Mouse (Mus musculus) forebrain, embryonic 16.5 days (tissue): ENCODE results near the gene Tmem131l. TPM values are rescaled to one million over a fixed set of nuclear protein-coding genes. Genes with fewer than 3 reads are reported as not detected.
A peak's percentile ranks its signal among the peaks of the same experiment; 100 is the strongest.

Source experiments
- ATAC-seq: fragments of 200-750 bp; cut with Nextera tagmentation; 2 replicates; pipeline ENCODE4 v1.8.0; 2017; ENCODE audit warnings: mild to moderate bottlenecking, moderate library complexity
- H3K27ac ChIP-seq: fragments of 300-500 bp; sonication (generic); 2 replicates; pipeline ENCODE4 v1.5.1; 2014; ENCODE audit warnings: low read length, control low read depth
- H3K27me3 ChIP-seq: fragments of 300-500 bp; sonication (generic); replicated peaks from 2 replicates; pipeline ENCODE4 v1.6.1; 2014; ENCODE audit warnings: low read length; ENCODE audit not compliant: control insufficient read depth, insufficient read depth
- H3K36me3 ChIP-seq: fragments of 300-500 bp; sonication (generic); 2 replicates; pipeline ENCODE4 v1.6.1; 2014; ENCODE audit not compliant: control insufficient read depth, insufficient read depth
- H3K4me1 ChIP-seq: fragments of 300-500 bp; sonication (generic); replicated peaks from 2 replicates; pipeline ENCODE4 v1.6.1; 2014; ENCODE audit warnings: low read length; ENCODE audit not compliant: control insufficient read depth, insufficient read depth
- H3K4me2 ChIP-seq: fragments of 300-500 bp; sonication (generic); 2 replicates; pipeline ENCODE4 v1.6.1; 2014; ENCODE audit warnings: mild to moderate bottlenecking, low read length, control low read depth
- H3K4me3 ChIP-seq: fragments of 300-500 bp; sonication (generic); replicated peaks from 2 replicates; pipeline ENCODE4 v1.5.1; 2014; ENCODE audit warnings: mild to moderate bottlenecking, low read length, control low read depth
- H3K9ac ChIP-seq: fragments of 300-500 bp; sonication (generic); replicated peaks from 2 replicates; pipeline ENCODE4 v1.6.1; 2014; ENCODE audit warnings: low read depth, low read length, control low read depth
- H3K9me3 ChIP-seq: fragments of 300-500 bp; sonication (generic); 2 replicates; pipeline ENCODE4 v1.6.1; 2016; ENCODE audit warnings: low read length; ENCODE audit not compliant: control insufficient read depth
- WGBS: fragments of 180-500 bp; shearing (Covaris S2); extraction: QIAGEN DNeasy Blood & Tissue Kit; methylation state at CpG from one replicate; pipeline ENCODE4 v1.1.7; 2014; 5-methylcytosine and 5-hydroxymethylcytosine counted together
- polyA plus RNA-seq: library from polyadenylated mRNA; unstranded; fragments of >200 nt; fragmentation: Nextera tagmentation; extraction: Ambion mirVana; gene quantifications from 2 replicates; pipeline ENCODE4 v1.2.1, GENCODE M21; 2015

Gene Tmem131l
- polyA plus RNA-seq, 1 experiment from 2014 or later = 129 TPM

DNA sequence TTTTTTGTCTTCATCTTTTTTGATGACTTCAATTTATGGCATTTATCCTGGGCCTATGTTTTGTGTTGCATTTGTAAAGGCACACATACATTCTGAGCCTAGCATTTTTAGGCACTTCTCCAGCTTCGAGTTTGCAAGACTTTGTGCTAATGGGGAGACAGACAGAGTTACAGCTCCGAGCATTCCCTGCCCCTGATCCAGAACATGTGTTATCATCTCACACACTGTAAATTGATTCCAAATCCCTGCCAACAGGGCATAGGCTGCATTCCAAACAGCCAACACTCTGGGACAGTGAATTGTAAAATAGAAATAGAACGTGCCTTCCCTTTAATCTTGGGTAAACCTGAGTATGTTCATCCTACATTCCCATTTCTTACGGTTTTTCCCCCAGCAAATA lies 19.7 kb upstream of the Tmem131l start:
- peak overlapping the region; percentile 21 for H3K4me2 ChIP-seq
- no peaks in the 10 kb centered on the region for H3K27me3 ChIP-seq
- H3K4me3 ChIP-seq = no peak overlapping the region
- H3K9ac ChIP-seq = no peak overlapping the region
- peak overlapping the region; percentile 50 for H3K27ac ChIP-seq
- peak; percentile 90 for ATAC-seq
- 37% methylated on average over 4 of the region's 4 CpGs for WGBS
- H3K36me3 ChIP-seq = no peaks in the 10 kb centered on the region
- H3K4me1 ChIP-seq = peaks cover 15% of the 10 kb centered on the region
- no peaks in the 10 kb centered on the region for H3K9me3 ChIP-seq

DNA sequence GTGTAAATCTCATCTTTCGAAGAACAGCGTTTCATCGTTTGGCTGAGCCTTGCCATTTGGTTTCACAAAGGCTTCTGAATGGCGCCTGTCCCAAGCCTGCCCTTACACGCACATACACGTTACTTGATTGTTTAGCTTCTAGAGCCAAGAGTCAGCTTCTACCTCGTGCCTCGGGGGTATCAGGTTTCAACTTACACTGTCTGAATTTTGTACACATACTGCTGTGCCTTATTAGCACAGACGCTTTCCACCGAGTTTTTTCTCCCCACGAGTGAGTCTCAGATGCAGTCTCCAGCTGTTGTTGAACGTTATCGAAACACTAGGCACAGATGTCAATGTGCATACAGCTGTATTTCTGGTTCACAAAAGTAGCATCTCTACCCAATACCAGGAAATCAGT lies 19.3 kb upstream of the Tmem131l start:
- Histone ChIP-seq H3K9ac (no peak overlapping the region), H3K4me2 (no peak overlapping the region; the same call in 1 of the 2 replicates), H3K4me1 (peaks cover 15% of the 10 kb centered on the region), H3K4me3 (no peak overlapping the region), H3K27me3 (no peaks in the 10 kb centered on the region), H3K9me3 (no peaks in the 10 kb centered on the region), H3K36me3 (no peaks in the 10 kb centered on the region), H3K27ac (peak overlapping the region; percentile 18)
- 42% methylated on average over 13 of the region's 13 CpGs for WGBS
- ATAC-seq = peak; percentile 70

DNA sequence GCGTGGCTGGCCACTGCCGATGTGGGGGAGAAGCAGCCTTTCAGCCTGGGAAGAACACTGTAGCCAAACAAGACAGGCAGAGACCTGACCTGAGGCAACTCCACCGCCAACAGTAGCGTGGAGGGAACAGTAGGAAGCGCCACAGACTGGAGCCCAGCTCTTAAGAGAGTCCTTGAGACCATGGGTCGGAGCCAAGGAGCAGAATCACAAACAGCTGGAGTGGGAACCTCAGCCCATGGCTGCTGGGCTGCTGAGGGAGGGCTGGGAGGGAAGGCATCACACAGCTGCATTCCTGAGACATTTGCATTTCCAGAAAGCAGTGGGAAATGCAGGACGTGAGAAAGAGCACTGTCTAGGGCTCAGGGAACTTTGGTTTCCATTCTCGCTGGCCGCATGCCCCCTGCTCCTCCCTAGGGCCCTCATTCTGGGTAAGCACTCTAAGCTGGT lies 8.8 kb upstream of the Tmem131l start:
- Histone ChIP-seq H3K4me3 (no peak overlapping the region), H3K9me3 (no peaks in the 10 kb centered on the region), H3K4me1 (no peaks in the 10 kb centered on the region), H3K36me3 (no peaks in the 10 kb centered on the region), H3K27ac (no peak overlapping the region), H3K9ac (no peak overlapping the region), H3K4me2 (no peak overlapping the region), H3K27me3 (no peaks in the 10 kb centered on the region)
- WGBS = 16% methylated on average over 9 of the region's 9 CpGs
- peak; percentile 52; the same call in 1 of the 2 replicates for ATAC-seq

DNA sequence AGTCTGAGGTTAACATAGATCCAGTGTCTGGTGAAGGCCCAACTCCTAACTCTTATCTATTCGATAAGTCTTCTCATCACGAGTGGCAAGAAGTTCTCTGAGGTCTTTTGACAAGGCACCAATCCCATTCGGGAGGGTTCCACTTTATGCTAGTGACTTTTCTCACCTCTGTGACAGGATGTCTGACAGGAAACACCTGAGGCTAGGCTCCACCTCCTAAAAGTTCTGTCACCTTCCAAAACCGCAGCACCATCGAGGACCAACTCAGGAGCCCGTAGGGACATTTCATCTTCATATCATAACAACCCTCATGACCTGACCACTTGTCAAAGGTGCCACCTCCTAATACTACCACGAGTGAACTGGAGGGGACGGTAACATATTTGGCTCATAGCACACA lies 6.2 kb upstream of the Tmem131l start:
- Histone ChIP-seq H3K9ac (no peak overlapping the region), H3K4me3 (no peak overlapping the region), H3K36me3 (no peaks in the 10 kb centered on the region), H3K9me3 (no peaks in the 10 kb centered on the region), H3K4me2 (no peak overlapping the region), H3K27ac (no peak overlapping the region), H3K27me3 (no peaks in the 10 kb centered on the region), H3K4me1 (0 out of 2 replicates have a peak, but pooled peaks cover under 1% of the 10 kb centered on the region)
- ATAC-seq = no peak
- 94% methylated on average over 8 of the region's 8 CpGs for WGBS

DNA sequence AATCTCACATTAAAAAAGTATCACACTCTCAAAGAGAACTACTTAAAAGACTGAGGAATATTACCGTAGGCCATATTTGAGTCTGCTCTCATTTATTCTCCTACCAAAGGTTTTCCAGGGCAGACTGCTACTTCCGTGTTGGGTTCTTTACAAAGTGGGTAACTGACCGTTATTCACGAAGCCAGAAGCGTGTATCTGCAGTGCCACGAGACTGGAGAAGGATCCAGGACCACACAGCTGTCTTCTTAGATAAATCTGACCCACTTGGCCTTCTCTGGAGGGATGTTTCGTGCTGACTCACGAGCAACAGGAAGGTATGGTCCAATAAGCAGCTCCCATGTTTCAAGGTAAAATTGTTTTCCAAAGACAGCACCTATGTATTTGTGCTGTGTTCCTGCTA lies 1.8 kb upstream of the Tmem131l start:
- WGBS = 84% methylated on average over 8 of the region's 8 CpGs
- no peak overlapping the region for H3K4me3 ChIP-seq
- no peaks in the 10 kb centered on the region for H3K9me3 ChIP-seq
- H3K36me3 ChIP-seq = no peaks in the 10 kb centered on the region
- H3K4me2 ChIP-seq = no peak overlapping the region
- H3K27me3 ChIP-seq = no peaks in the 10 kb centered on the region
- H3K9ac ChIP-seq = no peak overlapping the region
- H3K27ac ChIP-seq = no peak overlapping the region
- H3K4me1 ChIP-seq = peaks cover 22% of the 10 kb centered on the region
- no peak for ATAC-seq

DNA sequence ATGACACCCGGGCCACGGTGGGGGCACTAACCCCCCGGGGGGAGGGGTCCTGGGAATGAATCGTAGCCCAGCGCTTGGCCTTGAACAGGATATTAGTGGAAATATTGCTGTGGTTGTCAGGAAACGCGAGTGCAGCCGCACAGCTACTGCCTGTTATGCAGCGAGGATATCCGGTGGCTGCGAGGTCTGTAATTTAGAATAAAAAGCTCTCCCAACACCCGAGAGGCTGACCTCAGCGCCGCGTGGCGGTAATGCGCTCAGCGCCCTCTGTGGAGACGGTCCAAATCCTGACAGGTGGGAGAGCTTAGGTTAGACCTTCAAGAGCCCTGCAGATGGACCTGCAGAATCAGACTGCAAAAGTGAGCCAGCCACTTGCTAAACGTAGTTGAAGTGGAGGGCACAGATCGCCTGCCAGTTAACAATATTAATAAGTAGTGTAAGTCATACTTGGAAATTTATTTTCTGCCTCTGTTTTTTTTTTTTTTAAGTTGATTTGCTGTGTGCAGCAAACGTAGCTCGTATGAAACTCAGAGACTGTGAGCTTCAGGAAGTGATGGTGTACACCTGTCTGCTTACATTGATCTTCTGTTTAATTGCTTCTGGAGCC lies 604 bp upstream of the Tmem131l start:
- no peaks in the 10 kb centered on the region for H3K9me3 ChIP-seq
- peak overlapping the region; percentile 91 for H3K4me2 ChIP-seq
- peaks cover 31% of the 10 kb centered on the region for H3K4me1 ChIP-seq
- H3K27me3 ChIP-seq = no peaks in the 10 kb centered on the region
- peak overlapping the region; percentile 76 for H3K4me3 ChIP-seq
- peak overlapping the region; percentile 95 for H3K27ac ChIP-seq
- no peaks in the 10 kb centered on the region for H3K36me3 ChIP-seq
- H3K9ac ChIP-seq = peak overlapping the region; percentile 91
- 2% methylated on average over 23 of the region's 23 CpGs for WGBS
- ATAC-seq = peak; percentile 47

DNA sequence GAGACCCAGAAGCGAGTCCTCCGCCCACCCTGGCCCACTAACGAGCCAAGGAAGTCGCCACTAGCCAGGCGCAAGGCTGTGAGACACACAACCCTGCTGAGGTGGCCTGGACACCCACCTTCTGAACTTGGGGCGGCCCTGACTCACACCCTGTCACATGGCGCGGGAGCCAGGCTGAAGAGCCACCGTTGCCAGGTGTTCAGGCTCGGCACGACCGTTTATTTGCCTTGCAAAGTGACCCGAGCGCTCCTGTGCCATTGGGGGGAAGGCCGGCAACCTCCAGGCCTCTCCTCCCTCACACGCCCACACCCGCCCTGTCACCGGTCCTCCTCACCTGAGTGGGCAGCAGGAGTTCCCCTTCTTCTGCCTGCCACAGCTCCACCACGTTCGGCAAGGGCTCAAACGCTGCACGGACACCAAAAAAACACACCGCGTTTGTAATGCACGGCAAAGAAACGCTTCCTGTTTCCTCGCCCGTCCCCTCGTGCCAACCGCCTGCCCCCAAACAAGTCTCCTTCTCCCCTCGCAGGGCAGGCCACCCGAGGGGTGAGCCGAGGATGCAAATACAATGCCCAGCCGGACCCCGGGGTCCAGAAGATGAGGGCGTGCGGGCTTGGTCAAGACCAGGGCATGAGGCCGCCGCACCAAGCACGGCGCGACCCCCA lies 862 bp downstream of the Tmem131l start:
- no peaks in the 10 kb centered on the region for H3K36me3 ChIP-seq
- peaks cover 43% of the 10 kb centered on the region for H3K4me1 ChIP-seq
- peak; percentile 8 for ATAC-seq
- WGBS = under 1% methylated on average over 42 of the region's 42 CpGs
- no peaks in the 10 kb centered on the region for H3K27me3 ChIP-seq
- H3K9me3 ChIP-seq = no peaks in the 10 kb centered on the region
- peak overlapping the region; percentile 91 for H3K9ac ChIP-seq
- H3K4me2 ChIP-seq = peak overlapping the region; percentile 82
- peak overlapping the region; percentile 95 for H3K27ac ChIP-seq
- peak overlapping the region; percentile 76 for H3K4me3 ChIP-seq

DNA sequence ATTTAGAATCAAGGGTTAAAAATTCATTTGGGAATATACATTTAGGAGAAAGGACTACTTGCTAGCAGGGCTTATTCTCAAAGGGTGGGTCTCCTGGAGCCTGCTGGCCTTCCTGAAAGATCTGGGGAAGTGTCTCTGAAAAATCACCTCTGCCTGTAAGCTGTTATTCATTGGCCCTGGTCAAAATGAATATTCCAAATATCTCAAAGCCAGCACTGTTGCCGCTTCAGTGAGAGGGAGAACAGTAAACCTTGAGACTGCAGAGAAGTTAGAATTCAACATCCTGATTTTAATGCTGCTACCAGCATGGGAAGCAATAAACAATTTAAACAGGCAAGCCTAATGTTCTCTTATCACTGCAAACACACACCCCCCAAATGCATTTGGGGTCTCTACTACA lies 1.8 kb downstream of the Tmem131l start:
- 19% methylated on average over 1 of the region's 1 CpGs for WGBS
- H3K4me1 ChIP-seq = peaks cover 53% of the 10 kb centered on the region
- H3K36me3 ChIP-seq = no peaks in the 10 kb centered on the region
- H3K27me3 ChIP-seq = no peaks in the 10 kb centered on the region
- ATAC-seq = no peak
- H3K9me3 ChIP-seq = no peaks in the 10 kb centered on the region
- H3K4me2 ChIP-seq = peak overlapping the region; percentile 82
- peak overlapping the region; percentile 76 for H3K4me3 ChIP-seq
- peak overlapping the region; percentile 91 for H3K9ac ChIP-seq
- peak overlapping the region; percentile 31 for H3K27ac ChIP-seq

DNA sequence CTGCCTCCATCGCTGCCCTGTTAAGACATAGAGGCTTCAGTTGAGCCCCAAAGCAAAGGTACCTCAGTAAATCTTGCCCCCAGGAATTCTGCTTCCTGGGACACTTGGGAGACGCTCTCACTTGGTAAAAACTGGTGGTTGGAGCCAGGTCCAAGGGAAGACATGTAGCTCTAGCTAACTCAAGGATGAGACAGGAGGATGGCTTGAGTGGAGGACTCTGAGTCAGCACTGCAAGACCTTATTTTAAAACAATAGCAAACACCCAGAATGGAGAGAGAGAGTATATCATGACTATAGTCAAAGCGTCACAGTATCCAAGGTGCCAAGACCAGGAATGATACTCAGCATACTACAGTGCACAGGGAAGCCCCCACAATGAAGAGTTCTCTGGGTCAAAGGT lies 2.4 kb downstream of the Tmem131l start:
- WGBS = 80% methylated on average over 3 of the region's 3 CpGs
- no peaks in the 10 kb centered on the region for H3K27me3 ChIP-seq
- H3K4me1 ChIP-seq = peaks cover 59% of the 10 kb centered on the region
- peak overlapping the region; percentile 82 for H3K4me2 ChIP-seq
- H3K27ac ChIP-seq = no peak overlapping the region
- H3K36me3 ChIP-seq = no peaks in the 10 kb centered on the region
- no peak for ATAC-seq
- H3K9ac ChIP-seq = no peak overlapping the region
- no peaks in the 10 kb centered on the region for H3K9me3 ChIP-seq
- peak overlapping the region; percentile 76 for H3K4me3 ChIP-seq
